Mouse (Mus musculus) stomach, postnatal 0 days (tissue): ENCODE data around the gene Irf4.

Experiments used
- CTCF ChIP-seq: IDR thresholded peaks from 2 replicates; pipeline ENCODE4 v1.5.1; 2016; ENCODE audit warnings: antibody characterized with exemption, low read depth, mild to moderate bottlenecking, moderate library complexity
- EP300 ChIP-seq: optimal IDR thresholded peaks from 2 replicates; pipeline ENCODE3; 2016; ENCODE audit warnings: antibody characterized with exemption

GRCm38 (mm10) chr13:30729245-30729644 is 19.8 kb upstream of the Irf4 start:
- no peak for TF ChIP-seq EP300
- peak; percentile 55 for TF ChIP-seq CTCF
